Mouse (Mus musculus) kidney, embryonic 16.5 days (tissue): ENCODE data around the gene Gm13420. TPM values are rescaled to one million over a fixed set of nuclear protein-coding genes. Genes with fewer than 3 reads are reported as not detected.

Experiments used
- ATAC-seq: fragments of 200-750 bp; cut with Nextera tagmentation; 2 replicates; pipeline ENCODE4 v1.8.0; 2017; ENCODE audit warnings: moderate TSS enrichment; ENCODE audit not compliant: low FRiP score, low TSS enrichment
- H3K27ac ChIP-seq: fragments of 300-500 bp; sonication (generic); 2 replicates; pipeline ENCODE4 v1.5.1; 2014; ENCODE audit warnings: low read length
- H3K27me3 ChIP-seq: fragments of 300-500 bp; sonication (generic); 2 replicates; pipeline ENCODE4 v1.6.1; 2014; ENCODE audit warnings: low read length, control low read depth, mixed read lengths; ENCODE audit not compliant: insufficient read depth
- H3K36me3 ChIP-seq: fragments of 300-500 bp; sonication (generic); 2 replicates; pipeline ENCODE4 v1.6.1; 2014; ENCODE audit warnings: low read length, control low read depth, mixed read lengths; ENCODE audit not compliant: insufficient read depth
- H3K4me1 ChIP-seq: fragments of 300-500 bp; sonication (generic); 2 replicates; pipeline ENCODE4 v1.6.1; 2014; ENCODE audit warnings: low read length, control low read depth, mixed read lengths; ENCODE audit not compliant: insufficient read depth
- H3K4me2 ChIP-seq: fragments of 300-500 bp; sonication (generic); replicated peaks from 2 replicates; pipeline ENCODE4 v1.6.1; 2014; ENCODE audit warnings: low read depth, low read length
- H3K4me3 ChIP-seq: fragments of 300-500 bp; sonication (generic); 2 replicates; pipeline ENCODE4 v1.5.1; 2014; ENCODE audit warnings: mild to moderate bottlenecking, low read length
- H3K9ac ChIP-seq: fragments of 300-500 bp; sonication (generic); replicated peaks from 2 replicates; pipeline ENCODE4 v1.6.1; 2014; ENCODE audit warnings: low read length
- H3K9me3 ChIP-seq: fragments of 300-500 bp; sonication (generic); 2 replicates; pipeline ENCODE4 v1.6.1; 2016; ENCODE audit warnings: low read length, control low read depth
- WGBS: fragments of 180-500 bp; shearing (Covaris S2); extraction: QIAGEN DNeasy Blood & Tissue Kit; methylation state at CpG from one replicate; pipeline ENCODE4 v1.1.7; 2014; 5-methylcytosine and 5-hydroxymethylcytosine counted together
- polyA plus RNA-seq: library from polyadenylated mRNA; unstranded; fragments of >200 nt; fragmentation: Nextera tagmentation; extraction: Ambion mirVana; gene quantifications from 2 replicates; pipeline ENCODE4 v1.2.1, GENCODE M21; 2015

Gene Gm13420
- polyA plus RNA-seq, 1 experiment from 2014 or later, result 2.1 TPM

DNA sequence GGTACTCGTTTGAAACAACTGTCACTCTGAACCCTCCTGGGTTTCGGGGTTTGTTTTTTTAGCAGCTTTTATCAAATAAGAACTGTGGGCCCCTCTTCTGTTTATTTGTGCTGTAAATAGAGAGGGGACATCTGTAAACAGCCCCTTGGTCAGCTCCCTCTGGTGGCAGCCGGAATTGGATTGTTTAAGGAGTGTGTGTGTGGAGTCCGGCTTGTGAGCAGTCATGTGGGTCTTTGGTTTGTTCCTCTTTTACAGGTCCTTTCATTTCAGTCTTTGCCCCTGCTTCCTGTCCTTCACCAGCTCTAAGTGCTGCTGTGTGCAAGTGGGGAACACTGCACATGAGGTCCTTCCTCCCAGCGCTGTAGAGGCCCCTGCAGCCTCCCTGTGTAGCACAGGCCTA, 12.1 kb downstream of the Gm13420 start:
- WGBS, result 60% methylated on average over 5 of the region's 5 CpGs
- no peak overlapping the region for H3K4me2 ChIP-seq
- H3K4me1 ChIP-seq, result no peaks in the 10 kb centered on the region
- H3K27ac ChIP-seq, result no peak overlapping the region
- no peak overlapping the region for H3K4me3 ChIP-seq
- ATAC-seq, result no peak
- H3K27me3 ChIP-seq, result no peaks in the 10 kb centered on the region
- no peak overlapping the region for H3K9ac ChIP-seq
- no peaks in the 10 kb centered on the region for H3K9me3 ChIP-seq
- peaks cover 37% of the 10 kb centered on the region for H3K36me3 ChIP-seq

DNA sequence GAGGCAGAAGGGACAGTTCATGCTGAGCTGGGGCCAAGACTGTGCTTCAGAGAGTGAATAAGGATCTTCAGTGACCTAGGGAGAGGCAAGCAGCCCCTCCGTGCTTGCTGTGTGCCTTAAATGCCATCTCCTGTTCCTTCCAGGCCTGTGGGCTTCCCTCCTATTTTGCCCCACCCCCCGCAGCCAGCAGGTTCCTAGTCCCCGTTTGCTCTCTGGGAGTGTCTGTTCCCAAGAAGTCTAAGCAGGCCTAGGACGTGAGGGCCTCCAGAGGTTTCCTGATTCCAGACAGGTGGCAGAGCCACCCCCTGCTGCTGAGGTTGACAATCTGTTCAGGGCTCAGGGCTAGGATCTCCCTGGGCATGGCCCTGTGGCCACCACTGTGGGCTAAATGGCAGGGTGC, 12.7 kb downstream of the Gm13420 start:
- H3K27ac ChIP-seq, result no peak overlapping the region
- H3K9me3 ChIP-seq, result no peaks in the 10 kb centered on the region
- peaks cover 42% of the 10 kb centered on the region for H3K36me3 ChIP-seq
- no peak overlapping the region for H3K9ac ChIP-seq
- no peaks in the 10 kb centered on the region for H3K4me1 ChIP-seq
- ATAC-seq, result no peak
- 73% methylated on average over 4 of the region's 4 CpGs for WGBS
- H3K27me3 ChIP-seq, result no peaks in the 10 kb centered on the region
- no peak overlapping the region for H3K4me2 ChIP-seq
- no peak overlapping the region for H3K4me3 ChIP-seq

DNA sequence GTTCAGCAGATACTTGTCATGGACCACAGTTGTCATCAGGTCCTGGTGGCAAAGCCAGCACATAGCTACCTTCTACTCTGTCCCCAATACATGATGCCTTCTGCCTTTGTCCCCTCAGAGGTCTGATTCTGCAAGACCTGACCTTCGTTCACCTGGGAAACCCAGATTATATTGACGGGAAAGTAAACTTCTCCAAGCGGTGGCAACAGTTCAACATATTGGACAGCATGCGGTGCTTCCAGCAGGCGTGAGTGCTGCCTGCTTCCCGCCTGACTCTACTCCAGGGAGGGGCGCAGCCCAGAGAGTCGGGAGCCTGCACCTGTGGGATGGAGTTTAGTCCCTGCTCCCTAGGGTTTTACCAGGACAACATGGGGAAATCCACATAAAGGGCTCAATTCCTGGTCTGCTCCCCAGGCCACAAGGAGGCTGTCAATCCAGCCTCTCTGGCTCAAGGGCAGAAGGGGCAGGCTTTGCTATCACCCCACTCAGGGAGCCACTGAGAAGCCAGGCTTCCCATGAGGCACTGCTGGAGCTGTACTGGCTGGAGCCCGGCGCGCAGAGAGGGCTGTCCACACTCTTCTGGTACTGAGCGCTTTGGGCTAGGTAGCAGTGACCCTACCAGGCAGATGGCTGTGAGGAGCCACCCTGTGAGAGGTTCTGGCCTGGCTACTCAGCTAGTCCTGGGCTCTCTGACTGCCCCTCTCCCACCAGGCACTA, 14.1 kb downstream of the Gm13420 start:
- peaks cover 48% of the 10 kb centered on the region for H3K36me3 ChIP-seq
- 80% methylated on average over 12 of the region's 12 CpGs for WGBS

DNA sequence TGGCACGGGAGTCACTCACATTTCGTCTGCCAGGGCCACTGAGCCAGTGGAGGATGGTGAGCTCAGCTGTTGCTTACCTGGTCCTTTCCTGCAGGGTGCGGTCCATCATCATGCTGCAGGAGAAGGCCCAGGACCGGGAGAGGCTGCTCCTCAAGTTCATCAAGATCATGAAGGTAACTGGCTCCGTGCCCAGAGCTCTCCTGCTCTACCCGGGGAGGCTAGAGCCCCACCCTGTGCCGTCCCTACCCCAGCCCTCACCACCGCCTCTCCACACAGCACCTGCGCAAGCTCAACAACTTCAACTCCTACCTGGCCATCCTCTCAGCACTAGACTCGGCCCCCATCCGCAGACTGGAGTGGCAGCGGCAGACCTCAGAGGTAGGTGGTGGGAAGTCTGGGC, 15.8 kb downstream of the Gm13420 start:
- H3K4me3 ChIP-seq, result no peak overlapping the region
- 89% methylated on average over 12 of the region's 12 CpGs for WGBS
- no peak overlapping the region for H3K27ac ChIP-seq
- no peaks in the 10 kb centered on the region for H3K4me1 ChIP-seq
- H3K9ac ChIP-seq, result no peak overlapping the region
- H3K4me2 ChIP-seq, result no peak overlapping the region
- no peaks in the 10 kb centered on the region for H3K27me3 ChIP-seq
- no peaks in the 10 kb centered on the region for H3K9me3 ChIP-seq
- peaks cover 55% of the 10 kb centered on the region for H3K36me3 ChIP-seq
- no peak for ATAC-seq

More for the DNA sequence above, 14.1 kb downstream of the Gm13420 start:
- ATAC-seq, result no peak
- H3K4me3 ChIP-seq, result no peak overlapping the region
- H3K9me3 ChIP-seq, result no peaks in the 10 kb centered on the region
- no peaks in the 10 kb centered on the region for H3K27me3 ChIP-seq
- no peak overlapping the region for H3K9ac ChIP-seq
- H3K27ac ChIP-seq, result no peak overlapping the region
- H3K4me1 ChIP-seq, result no peaks in the 10 kb centered on the region
- no peak overlapping the region for H3K4me2 ChIP-seq

DNA sequence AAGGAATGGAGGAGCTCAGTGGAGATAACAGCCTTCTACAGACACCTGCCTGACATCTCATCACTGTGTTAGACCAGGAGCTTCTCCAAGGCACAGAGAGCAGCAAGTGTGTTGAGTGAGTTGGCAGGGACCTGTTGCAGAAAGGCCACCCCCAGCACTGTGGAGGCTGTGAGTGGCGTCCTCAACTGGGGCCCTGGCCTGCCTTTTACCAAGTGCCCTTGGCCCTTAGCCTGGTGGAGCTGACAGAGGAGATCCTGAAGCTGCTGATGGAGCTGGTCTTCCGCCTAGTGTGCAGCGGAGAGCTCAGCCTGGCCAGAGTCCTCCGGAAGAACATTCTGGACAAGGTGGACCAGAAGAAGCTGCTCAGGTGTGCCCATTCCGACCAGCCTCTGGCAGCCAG, 18.1 kb downstream of the Gm13420 start:
- Histone ChIP-seq H3K4me1 (no peaks in the 10 kb centered on the region), H3K4me2 (no peak overlapping the region), H3K27me3 (no peaks in the 10 kb centered on the region), H3K36me3 (peaks cover 60% of the 10 kb centered on the region), H3K27ac (no peak overlapping the region), H3K9ac (no peak overlapping the region), H3K9me3 (no peaks in the 10 kb centered on the region), H3K4me3 (no peak overlapping the region)
- 94% methylated on average over 5 of the region's 5 CpGs for WGBS
- ATAC-seq, result no peak

DNA sequence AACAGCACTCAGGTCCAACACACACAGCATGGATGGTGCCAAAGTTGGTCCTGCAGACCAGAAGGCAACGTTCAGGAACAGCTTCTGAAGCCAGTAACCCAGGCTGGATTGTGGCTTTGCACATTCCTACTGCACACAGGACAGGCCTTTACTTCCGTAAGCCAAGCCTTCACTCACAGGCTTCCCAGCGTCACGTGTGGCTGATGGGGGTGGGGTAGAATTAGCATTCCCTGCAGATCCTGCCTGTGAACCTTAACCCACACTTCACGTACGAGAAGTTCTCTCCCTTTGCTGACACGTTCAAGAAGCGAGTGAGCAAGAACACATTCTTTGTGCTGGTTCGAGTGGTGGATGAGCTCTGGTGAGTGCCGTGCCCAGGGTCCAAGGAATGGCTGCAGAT, 18.9 kb downstream of the Gm13420 start:
- 87% methylated on average over 10 of the region's 10 CpGs for WGBS
- ATAC-seq, result no peak
- H3K4me1 ChIP-seq, result no peaks in the 10 kb centered on the region

DNA sequence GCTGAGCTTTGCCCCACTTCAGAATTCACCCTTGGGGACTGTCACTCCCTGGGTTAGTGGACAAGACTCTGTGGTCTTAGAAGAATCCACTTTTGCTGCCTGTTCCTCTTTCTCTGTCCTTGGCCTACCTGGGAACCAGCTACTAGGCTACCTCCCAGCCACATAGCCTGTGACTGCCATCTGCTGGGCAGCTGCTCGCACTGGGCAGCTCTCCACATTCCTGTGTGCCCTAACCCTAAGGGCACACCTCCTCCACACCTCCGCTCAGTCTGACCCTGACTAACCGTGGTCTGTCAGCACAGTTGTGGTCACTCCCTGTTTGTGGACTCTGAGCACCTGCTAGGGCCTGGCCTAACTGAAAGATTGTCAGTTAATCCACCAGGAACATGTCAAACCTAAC, 19.9 kb downstream of the Gm13420 start:
- H3K4me2 ChIP-seq, result no peak overlapping the region
- peaks cover 51% of the 10 kb centered on the region for H3K36me3 ChIP-seq
- no peak overlapping the region for H3K4me3 ChIP-seq
- no peaks in the 10 kb centered on the region for H3K27me3 ChIP-seq
- no peaks in the 10 kb centered on the region for H3K9me3 ChIP-seq
- no peaks in the 10 kb centered on the region for H3K4me1 ChIP-seq
- 44% methylated on average over 3 of the region's 3 CpGs for WGBS
- no peak overlapping the region for H3K9ac ChIP-seq
- no peak overlapping the region for H3K27ac ChIP-seq
- ATAC-seq, result peak; percentile 49; the same call in 1 of the 2 replicates

More for the DNA sequence above, 18.9 kb downstream of the Gm13420 start:
- Histone ChIP-seq H3K4me2 (no peak overlapping the region), H3K36me3 (peaks cover 57% of the 10 kb centered on the region), H3K27ac (no peak overlapping the region), H3K4me3 (no peak overlapping the region), H3K27me3 (no peaks in the 10 kb centered on the region), H3K9me3 (no peaks in the 10 kb centered on the region), H3K9ac (no peak overlapping the region)

DNA sequence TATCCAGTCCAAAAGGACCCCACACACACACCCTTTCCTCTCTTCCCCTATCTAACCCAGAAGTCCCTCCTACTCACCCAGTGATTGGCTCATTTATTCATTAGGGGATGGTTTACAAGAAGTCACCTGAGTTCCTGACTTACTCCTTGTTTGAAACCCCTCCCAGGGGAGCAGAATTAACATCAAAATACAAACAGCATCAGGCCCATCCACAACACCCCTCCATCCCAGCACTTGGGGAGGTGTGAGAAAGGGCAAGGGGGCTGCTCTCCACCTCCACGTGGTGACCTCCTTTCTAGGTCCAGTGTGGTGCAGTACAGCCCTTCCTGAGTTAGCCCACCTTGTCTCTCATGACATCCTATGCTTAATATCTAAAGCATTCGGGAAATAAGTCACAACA, 22.0 kb downstream of the Gm13420 start:
- Histone ChIP-seq H3K9ac (no peak overlapping the region), H3K27me3 (no peaks in the 10 kb centered on the region), H3K4me1 (no peaks in the 10 kb centered on the region), H3K4me2 (no peak overlapping the region), H3K27ac (no peak overlapping the region), H3K36me3 (peaks cover 54% of the 10 kb centered on the region), H3K9me3 (no peaks in the 10 kb centered on the region), H3K4me3 (no peak overlapping the region)
- 45% methylated on average over 2 of the region's 2 CpGs for WGBS
- ATAC-seq, result no peak

DNA sequence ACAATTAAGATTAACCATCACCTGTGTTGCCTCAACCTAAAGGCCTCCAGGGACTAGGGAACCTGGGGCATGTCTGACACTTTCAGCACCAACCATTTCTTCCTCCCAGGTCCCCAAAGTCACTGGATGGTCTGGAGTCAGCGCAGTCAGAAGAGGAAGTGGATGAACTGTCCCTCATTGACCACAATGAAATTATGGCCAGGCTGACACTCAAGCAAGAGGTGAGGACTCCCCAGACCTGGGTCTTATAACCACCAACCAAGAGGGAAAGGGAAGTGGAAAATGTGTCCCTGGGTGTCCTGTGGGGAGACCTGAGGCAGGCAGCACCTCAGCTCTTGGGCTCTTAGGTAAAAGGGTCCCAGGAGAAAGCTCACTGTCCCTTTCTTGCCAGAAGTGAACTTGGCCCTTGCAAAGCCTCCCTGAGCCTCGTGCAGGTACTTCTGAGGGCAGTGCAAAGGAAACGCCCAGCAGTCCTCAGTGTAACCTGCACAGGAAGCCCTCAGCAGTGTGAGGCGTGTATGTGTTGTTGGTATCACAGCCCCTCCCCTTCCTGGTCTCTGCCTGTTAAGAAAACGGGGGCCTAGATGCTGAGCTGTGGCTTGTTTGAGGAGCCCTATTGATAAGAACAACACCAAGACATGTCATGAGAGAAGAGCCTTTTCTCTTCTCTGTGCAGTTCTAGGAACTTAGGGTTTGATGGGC, 26.7 kb downstream of the Gm13420 start:
- Histone ChIP-seq H3K4me2 (no peak overlapping the region), H3K4me3 (no peak overlapping the region), H3K27me3 (no peaks in the 10 kb centered on the region), H3K9ac (no peak overlapping the region), H3K36me3 (peaks cover 58% of the 10 kb centered on the region), H3K27ac (no peak overlapping the region), H3K4me1 (no peaks in the 10 kb centered on the region), H3K9me3 (no peaks in the 10 kb centered on the region)
- WGBS, result 72% methylated on average over 5 of the region's 5 CpGs
- no peak for ATAC-seq

DNA sequence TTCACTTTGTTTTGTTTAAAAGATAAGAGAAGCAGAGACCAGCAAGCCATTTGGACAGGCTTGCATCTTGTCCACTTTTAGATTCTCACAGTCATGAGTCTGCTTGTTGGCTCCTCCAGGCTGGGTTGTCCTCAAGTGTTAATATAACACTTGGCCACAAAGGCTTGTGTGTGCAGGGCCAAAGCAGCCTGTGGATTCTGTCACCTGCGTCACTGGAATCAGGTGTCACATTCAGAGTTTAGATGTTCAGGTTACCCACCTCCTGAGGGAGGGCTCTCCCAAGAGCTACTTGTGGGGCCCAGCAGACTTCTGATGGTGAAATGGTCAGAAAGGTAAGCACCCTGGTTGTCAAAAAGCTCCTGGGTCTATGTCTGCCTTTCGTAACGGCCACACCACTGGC, 28.4 kb downstream of the Gm13420 start:
- H3K4me3 ChIP-seq, result no peak overlapping the region
- 85% methylated on average over 3 of the region's 3 CpGs for WGBS
- no peak overlapping the region for H3K27ac ChIP-seq
- ATAC-seq, result no peak
- no peaks in the 10 kb centered on the region for H3K9me3 ChIP-seq
- peaks cover 50% of the 10 kb centered on the region for H3K36me3 ChIP-seq
- H3K27me3 ChIP-seq, result no peaks in the 10 kb centered on the region
- H3K9ac ChIP-seq, result no peak overlapping the region
- H3K4me2 ChIP-seq, result no peak overlapping the region
- H3K4me1 ChIP-seq, result no peaks in the 10 kb centered on the region
